Mouse (Mus musculus): ENCODE data around the gene Scnn1g. TPM values are rescaled to one million over a fixed set of nuclear protein-coding genes. Genes with fewer than 3 reads are reported as not detected.

Scnn1g gene
- polyA plus RNA-seq, 1 experiment from 2014 or later = 0.13 TPM

DNA sequence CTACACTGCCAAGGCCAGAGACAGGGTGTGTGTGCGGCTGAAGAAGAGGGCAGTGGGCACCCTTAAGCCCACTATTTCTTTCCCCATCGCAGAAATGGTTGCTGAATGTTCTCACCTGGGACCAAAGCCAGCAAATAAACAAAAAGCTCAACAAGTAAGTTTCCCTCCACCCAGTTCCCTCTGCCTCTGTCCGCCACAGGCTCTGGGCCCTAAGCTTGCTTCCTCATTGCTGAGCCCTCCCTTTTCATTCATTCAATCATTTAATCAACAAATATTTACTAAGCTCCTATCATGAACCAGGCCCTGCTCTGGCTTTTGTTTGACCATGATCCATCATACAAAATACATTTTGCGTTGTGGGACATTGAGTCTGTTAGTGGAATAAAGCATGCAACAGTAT, 29.0 kb downstream of the Scnn1g start:
- no peak for ATAC-seq
- WGBS = 75% methylated on average over 4 of the region's 4 CpGs
- H3K4me1 ChIP-seq (ENCODE audit: control insufficient read depth, insufficient read depth, low read length) = no peaks in the 10 kb centered on the region
- no peak overlapping the region for H3K4me2 ChIP-seq (ENCODE audit: low read depth, low read length)
- H3K27me3 ChIP-seq (replicated peaks; ENCODE audit: control insufficient read depth, insufficient read depth, low read length) = no peaks in the 10 kb centered on the region
- no peak overlapping the region for H3K27ac ChIP-seq (ENCODE audit: low read length)
- H3K36me3 ChIP-seq (ENCODE audit: control insufficient read depth, insufficient read depth, low read length) = no peaks in the 10 kb centered on the region
- H3K4me3 ChIP-seq (ENCODE audit: low read length) = no peak overlapping the region
- no peaks in the 10 kb centered on the region for H3K9me3 ChIP-seq (ENCODE audit: control insufficient read depth, low read length)
- no peak overlapping the region for H3K9ac ChIP-seq (ENCODE audit: low read depth, low read length)

DNA sequence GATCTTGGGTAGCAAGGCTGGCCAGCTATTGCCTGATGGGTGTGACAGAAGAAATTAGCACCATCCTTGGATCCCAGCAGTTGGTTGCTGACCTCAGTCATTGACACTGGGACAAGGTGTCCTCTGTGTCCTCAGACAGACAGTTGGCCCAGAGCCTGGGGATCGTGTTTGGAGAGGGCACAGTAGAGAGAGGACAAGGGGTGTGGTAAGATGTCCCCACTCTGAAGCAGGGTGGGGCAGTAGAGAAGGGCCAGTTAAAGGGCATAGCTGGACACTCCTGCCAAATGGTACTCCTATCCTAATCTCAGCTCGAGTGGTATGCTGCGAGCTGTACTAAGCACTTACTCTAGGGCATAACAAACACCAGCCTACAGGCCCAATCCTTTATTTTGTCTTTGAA, 33.6 kb downstream of the Scnn1g start:
- Histone ChIP-seq H3K9ac (ENCODE audit: low read depth, low read length) (no peak overlapping the region), H3K9me3 (ENCODE audit: control insufficient read depth, low read length) (no peaks in the 10 kb centered on the region), H3K27ac (ENCODE audit: low read length) (no peak overlapping the region), H3K4me1 (ENCODE audit: control insufficient read depth, insufficient read depth, low read length) (no peaks in the 10 kb centered on the region), H3K27me3 (replicated peaks; ENCODE audit: control insufficient read depth, insufficient read depth, low read length) (no peaks in the 10 kb centered on the region), H3K4me3 (ENCODE audit: low read length) (no peak overlapping the region), H3K4me2 (ENCODE audit: low read depth, low read length) (no peak overlapping the region), H3K36me3 (ENCODE audit: control insufficient read depth, insufficient read depth, low read length) (no peaks in the 10 kb centered on the region)
- WGBS = 80% methylated on average over 3 of the region's 3 CpGs
- no peak for ATAC-seq

DNA sequence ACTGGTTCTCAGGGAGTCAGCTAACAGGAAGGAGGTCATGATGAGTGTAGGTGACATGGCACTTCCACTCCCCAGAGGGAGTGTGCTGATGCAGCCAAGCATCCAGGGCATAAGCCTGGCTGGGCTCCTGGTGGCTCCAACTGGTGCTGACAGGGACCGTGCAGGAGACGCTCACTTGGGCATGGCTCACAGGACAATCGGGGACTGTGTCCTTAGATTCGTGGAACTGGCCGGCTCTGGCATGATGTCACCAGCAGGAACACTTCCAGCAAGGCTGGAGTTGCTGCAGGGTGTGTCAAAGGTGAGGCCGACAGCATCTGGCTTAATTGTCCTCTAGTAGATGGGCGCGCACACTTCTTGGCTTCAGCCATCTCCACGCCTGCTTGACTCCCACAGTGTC, 34.7 kb downstream of the Scnn1g start:
- H3K9me3 ChIP-seq (ENCODE audit: control insufficient read depth, low read length) = no peaks in the 10 kb centered on the region
- ATAC-seq = no peak
- no peaks in the 10 kb centered on the region for H3K27me3 ChIP-seq (replicated peaks; ENCODE audit: control insufficient read depth, insufficient read depth, low read length)
- whole genome bisulfite sequencing = 82% methylated on average over 9 of the region's 9 CpGs
- no peaks in the 10 kb centered on the region for H3K4me1 ChIP-seq (ENCODE audit: control insufficient read depth, insufficient read depth, low read length)
- no peak overlapping the region for H3K4me3 ChIP-seq (ENCODE audit: low read length)
- H3K9ac ChIP-seq (ENCODE audit: low read depth, low read length) = no peak overlapping the region
- no peaks in the 10 kb centered on the region for H3K36me3 ChIP-seq (ENCODE audit: control insufficient read depth, insufficient read depth, low read length)
- H3K4me2 ChIP-seq (ENCODE audit: low read depth, low read length) = no peak overlapping the region
- H3K27ac ChIP-seq (ENCODE audit: low read length) = no peak overlapping the region

DNA sequence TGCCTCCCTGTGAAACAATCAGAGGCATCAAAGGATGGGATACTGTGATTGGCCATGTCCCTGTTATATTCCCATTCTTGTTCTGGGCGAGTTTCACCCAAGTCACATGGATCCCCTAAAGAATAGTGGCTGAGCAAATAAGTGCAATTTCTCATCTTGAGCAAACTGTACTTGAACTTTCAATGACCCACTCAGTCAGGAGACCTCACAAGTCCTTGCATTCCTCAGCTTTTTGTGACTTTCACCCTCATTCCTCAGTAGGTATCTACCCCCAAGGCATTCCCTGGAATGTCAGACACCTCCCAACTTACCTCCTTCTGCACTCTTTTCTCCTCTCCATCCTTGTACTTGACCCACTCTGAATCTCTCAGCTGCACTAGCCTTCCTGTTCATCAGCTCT, 44.3 kb downstream of the Scnn1g start:
- H3K4me3 ChIP-seq (ENCODE audit: low read length) = no peak overlapping the region
- 41% methylated on average over 1 of the region's 1 CpGs for WGBS
- no peaks in the 10 kb centered on the region for H3K36me3 ChIP-seq (ENCODE audit: control insufficient read depth, insufficient read depth, low read length)
- no peak overlapping the region for H3K4me2 ChIP-seq (ENCODE audit: low read depth, low read length)
- no peak overlapping the region for H3K27ac ChIP-seq (ENCODE audit: low read length)
- H3K9ac ChIP-seq (ENCODE audit: low read depth, low read length) = no peak overlapping the region
- H3K9me3 ChIP-seq (ENCODE audit: control insufficient read depth, low read length) = no peaks in the 10 kb centered on the region
- H3K27me3 ChIP-seq (replicated peaks; ENCODE audit: control insufficient read depth, insufficient read depth, low read length) = no peaks in the 10 kb centered on the region
- no peak for ATAC-seq
- no peaks in the 10 kb centered on the region for H3K4me1 ChIP-seq (ENCODE audit: control insufficient read depth, insufficient read depth, low read length)

DNA sequence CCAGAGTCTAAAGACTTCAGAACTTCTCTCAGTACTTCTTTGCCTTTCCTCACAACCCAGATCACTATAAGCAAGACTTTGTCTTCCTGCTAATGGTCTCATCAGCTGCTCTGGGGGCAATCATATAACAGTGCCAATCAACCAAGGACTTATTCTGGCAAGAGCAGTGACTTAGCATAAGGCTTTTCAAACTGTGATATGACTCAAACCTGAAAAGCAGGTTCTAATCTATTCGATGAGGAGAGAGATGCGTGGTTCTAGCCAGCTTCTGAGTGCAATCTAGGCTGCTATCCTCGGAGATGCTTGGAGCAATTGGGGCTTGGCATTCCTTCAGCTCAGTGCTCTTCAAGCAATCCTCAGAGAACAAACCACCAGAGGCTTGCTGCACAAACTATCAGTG, 44.7 kb downstream of the Scnn1g start:
- WGBS = 62% methylated on average over 3 of the region's 3 CpGs
- no peaks in the 10 kb centered on the region for H3K36me3 ChIP-seq (ENCODE audit: control insufficient read depth, insufficient read depth, low read length)
- no peak for ATAC-seq
- H3K27me3 ChIP-seq (replicated peaks; ENCODE audit: control insufficient read depth, insufficient read depth, low read length) = no peaks in the 10 kb centered on the region
- no peak overlapping the region for H3K4me2 ChIP-seq (ENCODE audit: low read depth, low read length)
- H3K27ac ChIP-seq (ENCODE audit: low read length) = no peak overlapping the region
- no peak overlapping the region for H3K4me3 ChIP-seq (ENCODE audit: low read length)
- H3K4me1 ChIP-seq (ENCODE audit: control insufficient read depth, insufficient read depth, low read length) = no peaks in the 10 kb centered on the region
- H3K9me3 ChIP-seq (ENCODE audit: control insufficient read depth, low read length) = no peaks in the 10 kb centered on the region
- no peak overlapping the region for H3K9ac ChIP-seq (ENCODE audit: low read depth, low read length)

DNA sequence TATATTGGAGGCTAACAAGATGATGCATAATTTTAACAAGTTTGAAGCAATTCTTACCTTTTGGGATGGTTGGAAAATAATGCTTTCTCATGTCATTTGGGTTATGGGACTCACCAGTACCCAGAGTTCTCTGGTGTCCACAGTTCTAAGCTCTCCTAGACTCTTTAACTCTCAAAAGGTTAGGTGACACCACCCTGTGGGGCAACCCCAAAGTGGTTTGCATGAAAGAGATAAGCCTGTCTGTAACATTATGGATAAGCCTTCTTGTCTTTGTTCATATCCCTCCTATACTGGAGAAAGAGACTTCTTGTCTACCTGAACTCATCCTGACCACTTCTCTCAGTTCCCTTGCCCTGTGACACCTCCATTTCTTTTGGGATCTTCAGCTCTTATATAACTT, 45.1 kb downstream of the Scnn1g start:
- Histone ChIP-seq H3K4me3 (ENCODE audit: low read length) (no peak overlapping the region), H3K9me3 (ENCODE audit: control insufficient read depth, low read length) (no peaks in the 10 kb centered on the region), H3K9ac (ENCODE audit: low read depth, low read length) (no peak overlapping the region), H3K4me1 (ENCODE audit: control insufficient read depth, insufficient read depth, low read length) (no peaks in the 10 kb centered on the region), H3K27ac (ENCODE audit: low read length) (no peak overlapping the region), H3K36me3 (ENCODE audit: control insufficient read depth, insufficient read depth, low read length) (no peaks in the 10 kb centered on the region), H3K27me3 (replicated peaks; ENCODE audit: control insufficient read depth, insufficient read depth, low read length) (no peaks in the 10 kb centered on the region), H3K4me2 (ENCODE audit: low read depth, low read length) (no peak overlapping the region)
- ATAC-seq = no peak

DNA sequence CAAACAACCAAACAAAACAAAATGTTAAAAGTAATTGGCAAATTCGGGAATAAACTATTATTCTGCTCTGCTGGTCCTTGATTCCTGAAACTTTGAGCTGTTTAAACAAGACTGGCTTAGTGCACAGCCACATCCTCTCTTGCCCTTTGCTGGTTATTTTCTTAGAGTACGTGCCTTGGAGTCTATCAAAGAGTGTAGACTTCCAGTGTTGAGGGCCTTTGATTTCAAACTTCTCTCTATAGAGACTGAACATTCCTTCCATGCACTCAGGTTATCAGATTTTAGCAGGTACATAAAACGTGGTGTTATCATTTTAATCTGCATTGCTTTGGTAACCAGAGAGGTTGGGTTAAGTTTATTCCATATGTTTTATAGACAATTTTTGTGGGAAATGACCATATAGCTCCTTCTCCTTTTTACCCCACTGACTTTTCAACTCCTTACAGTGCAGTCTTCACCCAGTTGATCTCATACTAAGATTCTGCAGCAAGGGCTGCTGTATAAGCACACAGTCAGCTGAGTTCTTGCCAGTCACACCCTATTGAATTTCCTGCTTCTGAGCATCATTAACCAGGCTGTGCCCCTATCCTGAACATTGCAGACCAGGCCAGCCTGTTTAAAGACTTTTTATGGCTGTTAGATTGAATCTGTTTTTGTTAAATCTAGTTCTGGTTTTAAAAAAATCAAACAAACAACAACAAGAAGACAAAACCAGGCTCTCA, 48.1 kb downstream of the Scnn1g start:
- Histone ChIP-seq H3K4me3 (ENCODE audit: low read length) (no peak overlapping the region), H3K4me2 (ENCODE audit: low read depth, low read length) (no peak overlapping the region), H3K4me1 (ENCODE audit: control insufficient read depth, insufficient read depth, low read length) (no peaks in the 10 kb centered on the region), H3K36me3 (ENCODE audit: control insufficient read depth, insufficient read depth, low read length) (no peaks in the 10 kb centered on the region), H3K9me3 (ENCODE audit: control insufficient read depth, low read length) (no peaks in the 10 kb centered on the region), H3K9ac (ENCODE audit: low read depth, low read length) (no peak overlapping the region), H3K27me3 (replicated peaks; ENCODE audit: control insufficient read depth, insufficient read depth, low read length) (no peaks in the 10 kb centered on the region), H3K27ac (ENCODE audit: low read length) (no peak overlapping the region)
- no peak for ATAC-seq
- 60% methylated on average over 3 of the region's 3 CpGs for WGBS

DNA sequence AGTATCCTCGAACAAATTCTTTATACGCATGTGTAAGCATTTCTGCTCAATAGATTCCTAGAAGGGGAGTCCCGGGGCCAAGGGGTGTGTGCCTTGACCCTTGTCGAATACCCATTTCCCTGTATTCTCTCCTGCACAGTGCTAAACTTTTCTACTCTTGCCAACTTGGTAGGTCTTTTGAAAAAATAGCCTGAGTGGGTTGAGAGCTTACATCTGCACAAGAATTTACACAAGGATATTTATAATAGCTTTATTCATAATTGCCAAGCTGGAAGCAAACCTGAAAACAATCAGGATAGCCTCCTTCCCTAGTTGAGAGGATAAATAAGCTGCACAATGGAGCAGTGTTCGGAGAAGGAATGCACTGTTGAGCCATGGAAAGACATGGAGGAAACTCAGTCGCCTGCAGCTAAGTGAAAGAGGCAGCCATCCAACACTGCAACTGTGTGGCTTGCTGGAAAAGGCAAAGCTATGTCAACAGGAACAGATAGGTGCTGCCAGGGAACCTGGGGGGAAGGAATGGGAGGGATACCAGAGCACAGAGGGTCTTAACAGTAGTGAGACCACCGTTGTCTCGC, 51.5 kb downstream of the Scnn1g start:
- Histone ChIP-seq H3K27me3 (replicated peaks; ENCODE audit: control insufficient read depth, insufficient read depth, low read length) (no peaks in the 10 kb centered on the region), H3K9ac (ENCODE audit: low read depth, low read length) (no peak overlapping the region), H3K4me3 (ENCODE audit: low read length) (no peak overlapping the region), H3K4me2 (ENCODE audit: low read depth, low read length) (no peak overlapping the region), H3K27ac (ENCODE audit: low read length) (no peak overlapping the region), H3K9me3 (ENCODE audit: control insufficient read depth, low read length) (no peaks in the 10 kb centered on the region), H3K4me1 (ENCODE audit: control insufficient read depth, insufficient read depth, low read length) (no peaks in the 10 kb centered on the region), H3K36me3 (ENCODE audit: control insufficient read depth, insufficient read depth, low read length) (no peaks in the 10 kb centered on the region)
- ATAC-seq = no peak
- WGBS = 81% methylated on average over 8 of the region's 8 CpGs

DNA sequence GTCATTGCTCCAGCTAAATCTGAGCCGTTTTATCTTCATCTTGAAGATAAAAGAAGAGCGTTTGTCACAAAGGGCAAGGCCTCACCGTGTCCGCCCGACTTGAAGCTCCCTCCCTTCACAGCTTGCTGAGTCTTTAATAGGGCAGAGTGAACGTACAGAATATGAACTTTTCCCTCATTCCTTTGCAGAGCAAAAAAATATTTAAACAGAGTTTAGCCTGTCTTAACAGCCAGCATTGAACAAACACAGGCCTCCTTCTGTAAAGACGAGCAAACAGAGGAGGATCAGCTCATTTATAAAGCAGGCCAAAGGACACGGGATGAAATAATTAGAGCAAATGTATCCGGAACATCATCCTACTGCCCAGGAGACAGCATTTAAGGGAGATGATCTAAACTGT, 63.5 kb downstream of the Scnn1g start:
- H3K27me3 ChIP-seq (replicated peaks; ENCODE audit: control insufficient read depth, insufficient read depth, low read length) = no peaks in the 10 kb centered on the region
- no peak overlapping the region for H3K9ac ChIP-seq (ENCODE audit: low read depth, low read length)
- no peak for ATAC-seq
- H3K36me3 ChIP-seq (ENCODE audit: control insufficient read depth, insufficient read depth, low read length) = no peaks in the 10 kb centered on the region
- H3K27ac ChIP-seq (ENCODE audit: low read length) = no peak overlapping the region
- H3K4me3 ChIP-seq (ENCODE audit: low read length) = no peak overlapping the region
- WGBS = 54% methylated on average over 9 of the region's 9 CpGs
- no peaks in the 10 kb centered on the region for H3K9me3 ChIP-seq (ENCODE audit: control insufficient read depth, low read length)
- no peak overlapping the region for H3K4me2 ChIP-seq (ENCODE audit: low read depth, low read length)
- H3K4me1 ChIP-seq (ENCODE audit: control insufficient read depth, insufficient read depth, low read length) = no peaks in the 10 kb centered on the region

DNA sequence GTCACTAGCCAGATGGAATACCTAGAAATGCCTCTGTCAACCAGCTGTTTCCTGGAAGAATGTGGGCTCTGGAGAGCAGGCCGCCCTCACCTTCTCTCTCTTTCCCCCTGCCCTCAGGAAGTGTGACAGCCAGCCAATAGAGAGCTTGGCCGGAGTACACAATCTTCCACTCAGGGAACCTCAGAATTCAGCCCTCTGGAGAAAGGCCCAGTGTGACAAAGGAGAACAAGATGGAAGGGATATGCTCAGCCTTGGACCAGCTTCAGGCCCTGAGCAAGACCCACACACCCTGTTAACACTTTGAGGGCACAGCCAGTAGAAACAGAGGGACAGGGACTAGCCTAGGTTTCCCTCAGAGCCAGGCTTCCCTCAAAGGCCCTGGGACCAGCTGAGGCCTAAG, 68.2 kb downstream of the Scnn1g start:
- no peaks in the 10 kb centered on the region for H3K9me3 ChIP-seq (ENCODE audit: control insufficient read depth, low read length)
- 83% methylated on average over 2 of the region's 2 CpGs for WGBS
- H3K4me3 ChIP-seq (ENCODE audit: low read length) = no peak overlapping the region
- no peaks in the 10 kb centered on the region for H3K27me3 ChIP-seq (replicated peaks; ENCODE audit: control insufficient read depth, insufficient read depth, low read length)
- no peaks in the 10 kb centered on the region for H3K4me1 ChIP-seq (ENCODE audit: control insufficient read depth, insufficient read depth, low read length)
- no peak overlapping the region for H3K9ac ChIP-seq (ENCODE audit: low read depth, low read length)
- H3K4me2 ChIP-seq (ENCODE audit: low read depth, low read length) = no peak overlapping the region
- no peak overlapping the region for H3K27ac ChIP-seq (ENCODE audit: low read length)
- ATAC-seq = no peak
- H3K36me3 ChIP-seq (ENCODE audit: control insufficient read depth, insufficient read depth, low read length) = no peaks in the 10 kb centered on the region

All from intestine, embryonic 16.5 days (tissue).